In genomic region chr8:55519151-55519550, GRCm38 (mm10) we compare ENCODE assay signal across 5 mouse cellular contexts.
DNase-seq lines count a peak whose midpoint lies in the region.

No protein-coding gene starts in this region.

- peak; percentile 30 for DNase-seq in adrenal gland, postnatal 25 days
- DNase-seq in heart, adult 11 months: peak; percentile 91
- peak; percentile 1 to 40 for DNase-seq in kidney, postnatal 25 days
- peak; percentile 22 to 32 for DNase-seq in spleen, postnatal 14 days (ENCODE audit: low spot score in 2 of 2)
- peak; percentile 27 for DNase-seq in urinary bladder, postnatal 10 days (ENCODE audit: low spot score)

Comparison
In these comparisons a context has a peak if more than half of its experiments do, and no peak if none do; other contexts are left out.
1. Peak in every context shown above with its lines: DNase-seq.
2. DNase-seq: peak in every context shown above with its lines; median percentile 91 in heart, adult 11 months; 30 in adrenal gland, postnatal 25 days; 27 in spleen, postnatal 14 days; 27 in urinary bladder, postnatal 10 days; 20 in kidney, postnatal 25 days.